Mouse (Mus musculus): ENCODE measurements around the gene Il1rl2.

DNA sequence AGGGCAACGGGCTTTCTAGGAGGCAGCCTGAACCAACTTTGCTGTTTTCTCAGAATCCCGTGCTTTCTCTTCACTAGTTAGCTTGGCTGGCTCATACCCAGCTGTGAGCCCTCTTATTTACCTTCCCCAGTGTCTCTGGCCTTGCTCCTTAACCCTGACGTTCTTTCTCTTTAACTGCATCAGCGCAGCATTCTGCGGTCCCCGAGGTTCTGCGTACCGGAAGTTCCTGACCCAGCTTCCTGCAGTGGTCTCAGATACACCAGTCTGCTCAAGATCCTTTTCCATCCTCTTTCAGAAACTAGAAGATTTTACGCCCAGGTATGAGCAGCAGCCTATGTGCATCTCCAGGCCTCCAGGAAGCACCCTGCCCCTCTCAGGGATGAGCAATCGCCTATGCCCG, 56.6 kb downstream of the Il1rl2 start:
- TF ChIP-seq GATA1 (IDR thresholded peaks at IDR 0.05; ENCODE audit: borderline replicate concordance, low read length), result no peak
- no peak for TF ChIP-seq FLI1 (IDR thresholded peaks at IDR 0.05; ENCODE audit: low read length)
